Mouse (Mus musculus) G1E (cell line): ENCODE results near the gene Gpr182. TPM values are rescaled to one million over a fixed set of nuclear protein-coding genes. Genes with fewer than 3 reads are reported as not detected.

Source experiments
- ATAC-seq: 2 replicates; pipeline ENCODE4 v1.8.0; 2016; ENCODE audit warnings: mild to moderate bottlenecking; ENCODE audit not compliant: insufficient number of reproducible peaks, poor library complexity, low FRiP score, severe bottlenecking; ENCODE audit errors: extremely low read depth
- DNase-seq: peaks from one replicate; pipeline ENCODE4 v3.0.0; 2012; ENCODE audit warnings: low spot score
- H3K27me3 ChIP-seq: 2 replicates; pipeline ENCODE4 v1.6.1; 2012; ENCODE audit warnings: mild to moderate bottlenecking, low read length, inconsistent platforms; ENCODE audit not compliant: insufficient read depth
- H3K36me3 ChIP-seq: replicated peaks from 2 replicates; pipeline ENCODE3; 2012; ENCODE audit warnings: mild to moderate bottlenecking, inconsistent platforms
- H3K4me1 ChIP-seq: 2 replicates; pipeline ENCODE4 v1.6.1; 2012; ENCODE audit warnings: low read depth, low read length, inconsistent platforms, mixed read lengths; ENCODE audit not compliant: insufficient read depth
- H3K4me3 ChIP-seq: 2 replicates; pipeline ENCODE4 v1.5.1; 2012; ENCODE audit warnings: low read depth, mild to moderate bottlenecking, inconsistent platforms, low read length, moderate library complexity, mixed read lengths
- H3K9me3 ChIP-seq: replicated peaks from 2 replicates; pipeline ENCODE4 v1.6.1; 2012; ENCODE audit warnings: inconsistent platforms
- CTCF ChIP-seq: IDR thresholded peaks from 2 replicates; pipeline ENCODE4 v1.5.1; 2012; ENCODE audit warnings: low read depth, low read length, inconsistent platforms, mixed read lengths
- GATA1 ChIP-seq: IDR thresholded peaks from 2 replicates; pipeline ENCODE4 v1.6.1; 2012; ENCODE audit warnings: borderline replicate concordance, low read length, inconsistent platforms, mixed read lengths
- GATA2 ChIP-seq: IDR thresholded peaks from 2 replicates; pipeline ENCODE4 v1.6.1; 2012; ENCODE audit warnings: low read depth, low read length, inconsistent platforms, borderline replicate concordance
- POLR2AphosphoS5 ChIP-seq: IDR thresholded peaks from 2 replicates; pipeline ENCODE4 v1.6.1; 2012; ENCODE audit warnings: low read depth, low read length, inconsistent platforms; ENCODE audit not compliant: insufficient replicate concordance
- TAL1 ChIP-seq: conservative IDR thresholded peaks from 2 replicates; pipeline ENCODE4 v1.6.1; 2012; ENCODE audit warnings: low read depth, low read length, inconsistent platforms, mixed read lengths
- polyA plus RNA-seq: library from polyadenylated mRNA; stranded (reverse); fragments of >175 nt; gene quantifications from 2 replicates; pipeline ENCODE4 v1.2.3, GENCODE M21; 2012
- total RNA-seq, 2 experiments: library from RNA; stranded (forward) in 1 of 2; stranded (reverse) in 1 of 2; fragments of 200-1000 nt in 1 of 2; fragments of >200 nt in 1 of 2; fragmentation: Nextera tagmentation in 1 of 2; gene quantifications; 2 replicates each; pipeline ENCODE4 v1.2.3; 2014 to 2017

Gene Gpr182
- total and polyA plus RNA-seq, 3 experiments: not detected

GRCm38 (mm10) chr10:127734434-127734833 lies 17.1 kb downstream of the Gpr182 start:
- H3K9me3 ChIP-seq: peaks cover 5% of the 10 kb centered on the region
- TF ChIP-seq POLR2AphosphoS5: no peak
- no peak for TF ChIP-seq CTCF
- no peak for TF ChIP-seq GATA2
- TF ChIP-seq GATA1: no peak
- TF ChIP-seq TAL1: no peak
- no peaks in the 10 kb centered on the region for H3K27me3 ChIP-seq
- ATAC-seq (no peak), DNase-seq (no peak)
- H3K4me3 ChIP-seq: no peak overlapping the region; the same call in 1 of the 2 replicates
- peaks cover 88% of the 10 kb centered on the region for H3K4me1 ChIP-seq
- H3K36me3 ChIP-seq: no peaks in the 10 kb centered on the region

GRCm38 (mm10) chr10:127731397-127731796 lies 20.1 kb downstream of the Gpr182 start:
- peak overlapping the region; percentile 20; the same call in 1 of the 2 replicates for H3K4me3 ChIP-seq
- no peak for DNase-seq
- no peaks in the 10 kb centered on the region for H3K36me3 ChIP-seq
- TF ChIP-seq GATA1 (no peak), TAL1 (no peak), GATA2 (no peak), POLR2AphosphoS5 (no peak), CTCF (no peak)
- H3K9me3 ChIP-seq: peaks cover 5% of the 10 kb centered on the region
- H3K4me1 ChIP-seq: peaks cover 87% of the 10 kb centered on the region
- ATAC-seq: no peak
- H3K27me3 ChIP-seq: peaks cover 23% of the 10 kb centered on the region

GRCm38 (mm10) chr10:127730933-127731310 lies 20.6 kb downstream of the Gpr182 start:
- Histone ChIP-seq H3K27me3 (peaks cover 26% of the 10 kb centered on the region), H3K4me1 (peaks cover 82% of the 10 kb centered on the region), H3K36me3 (no peaks in the 10 kb centered on the region), H3K9me3 (peaks cover 5% of the 10 kb centered on the region), H3K4me3 (peak overlapping the region; percentile 20; the same call in 1 of the 2 replicates)
- no peak for TF ChIP-seq GATA1
- no peak for TF ChIP-seq TAL1
- TF ChIP-seq GATA2: no peak
- TF ChIP-seq POLR2AphosphoS5: no peak
- TF ChIP-seq CTCF: no peak
- DNase-seq: no peak
- no peak for ATAC-seq

GRCm38 (mm10) chr10:127730285-127730932 lies 21.1 kb downstream of the Gpr182 start:
- no peaks in the 10 kb centered on the region for H3K36me3 ChIP-seq
- peaks cover 81% of the 10 kb centered on the region for H3K4me1 ChIP-seq
- DNase-seq: peak; percentile 53
- H3K4me3 ChIP-seq: peak overlapping the region; percentile 44; the same call in 1 of the 2 replicates
- peak; percentile 62 for ATAC-seq
- TF ChIP-seq GATA2 (no peak), CTCF (no peak), GATA1 (no peak), POLR2AphosphoS5 (no peak), TAL1 (peak; percentile 61)
- H3K9me3 ChIP-seq: peaks cover 5% of the 10 kb centered on the region
- peaks cover 31% of the 10 kb centered on the region for H3K27me3 ChIP-seq

GRCm38 (mm10) chr10:127728437-127728836 lies 23.1 kb downstream of the Gpr182 start:
- peak overlapping the region; percentile 31; the same call in 1 of the 2 replicates for H3K4me3 ChIP-seq
- ATAC-seq (no peak), DNase-seq (no peak)
- H3K9me3 ChIP-seq: no peaks in the 10 kb centered on the region
- peaks cover 68% of the 10 kb centered on the region for H3K4me1 ChIP-seq
- no peak for TF ChIP-seq GATA2
- no peak for TF ChIP-seq GATA1
- TF ChIP-seq TAL1: no peak
- TF ChIP-seq POLR2AphosphoS5: no peak
- no peak for TF ChIP-seq CTCF
- H3K27me3 ChIP-seq: peaks cover 47% of the 10 kb centered on the region
- H3K36me3 ChIP-seq: no peaks in the 10 kb centered on the region

GRCm38 (mm10) chr10:127725136-127725535 lies 26.4 kb downstream of the Gpr182 start:
- H3K4me3 ChIP-seq: no peak overlapping the region
- peaks cover 46% of the 10 kb centered on the region for H3K4me1 ChIP-seq
- H3K9me3 ChIP-seq: no peaks in the 10 kb centered on the region
- H3K27me3 ChIP-seq: peaks cover 79% of the 10 kb centered on the region
- ATAC-seq: no peak
- no peak for DNase-seq
- TF ChIP-seq GATA1: no peak
- TF ChIP-seq GATA2: no peak
- no peak for TF ChIP-seq CTCF
- TF ChIP-seq TAL1: no peak
- TF ChIP-seq POLR2AphosphoS5: no peak
- H3K36me3 ChIP-seq: no peaks in the 10 kb centered on the region
